ENCODE assay signal across 18 mouse cellular contexts in genomic region chr4:130349666-130350065, GRCm38 (mm10). TPM values are rescaled to one million over a fixed set of nuclear protein-coding genes. Genes with fewer than 3 reads are reported as not detected.
DNase-seq lines count a peak whose midpoint lies in the region; ATAC-seq and TF ChIP-seq lines count a peak whose summit lies in the region.
"Had no signal": no experiment of that assay in that cellular context is flagged by ENCODE, and none has a peak within 500 bp of the region (broad histone marks: within the 10 kb centered on the region; RNA-seq: fewer than 3 reads in every experiment).

No protein-coding gene starts in this region.

- peak; percentile 9 for DNase-seq in hindbrain, postnatal 0 days (ENCODE audit: low spot score)
- DNase-seq in hindbrain, embryonic 14.5 days (ENCODE audit: low spot score): no peak
- DNase-seq in lung, postnatal 0 days (ENCODE audit: low spot score): no peak
- no peak for DNase-seq in lung, postnatal 25 days (ENCODE audit: low spot score)
- no peak for DNase-seq in liver, embryonic 14.5 days (ENCODE audit: low read depth in 3 of 3, low spot score in 3 of 3)
- no peak for DNase-seq in right cerebral cortex, postnatal 10 days (ENCODE audit: low spot score in 2 of 2)
- no peak for DNase-seq in cerebellum, adult 11-12 months
- DNase-seq: adrenal gland, postnatal 36 days; heart, postnatal 36 days; layer of hippocampus, postnatal 36 days; lung, postnatal 10 days had no signal

- H3K27me3 ChIP-seq in hindbrain, postnatal 0 days (ENCODE audit: insufficient read depth, low read length): no peaks in the 10 kb centered on the region
- H3K27me3 ChIP-seq in hindbrain, embryonic 14.5 days (ENCODE audit: control insufficient read depth, insufficient read depth, low read length): no peaks in the 10 kb centered on the region
- H3K27me3 ChIP-seq in lung, postnatal 0 days (replicated peaks; ENCODE audit: insufficient read depth, low read length): no peaks in the 10 kb centered on the region
- no peaks in the 10 kb centered on the region for H3K27me3 ChIP-seq in ES-Bruce4 (ENCODE audit: control insufficient read depth, insufficient read depth, low read length, poor library complexity, severe bottlenecking)
- H3K27me3 ChIP-seq in liver, embryonic 14.5 days (ENCODE audit: control insufficient read depth, insufficient read depth, low read length): no peaks in the 10 kb centered on the region
- H3K27me3 ChIP-seq: midbrain, embryonic 12.5 days had no signal

- H3K4me1 ChIP-seq in hindbrain, postnatal 0 days (ENCODE audit: insufficient read depth, low read length): no peaks in the 10 kb centered on the region
- H3K4me1 ChIP-seq in hindbrain, embryonic 14.5 days (replicated peaks; ENCODE audit: control insufficient read depth, insufficient read depth, low read length): no peaks in the 10 kb centered on the region
- no peaks in the 10 kb centered on the region for H3K4me1 ChIP-seq in lung, postnatal 0 days (ENCODE audit: insufficient read depth, low read depth, low read length)
- H3K4me1 ChIP-seq in ES-Bruce4 (ENCODE audit: control insufficient read depth, insufficient read depth, low read length): no peaks in the 10 kb centered on the region
- peaks cover 4 to 6% of the 10 kb centered on the region in 2 experiments; a peak in 3 of 4 replicates for H3K4me1 ChIP-seq in liver, embryonic 14.5 days (replicated peaks; ENCODE audit: control insufficient read depth in 2 of 2, insufficient read depth in 2 of 2, low read length in 1 of 2)
- H3K4me1 ChIP-seq: midbrain, embryonic 12.5 days had no signal

- no peak for ATAC-seq in hindbrain, postnatal 0 days
- ATAC-seq in hindbrain, embryonic 14.5 days (ENCODE audit: low FRiP score): no peak
- ATAC-seq in lung, postnatal 0 days: no peak
- ATAC-seq in liver, embryonic 14.5 days (ENCODE audit: insufficient read depth): no peak
- ATAC-seq: activated CD4-positive, CD25-positive, alpha-beta regulatory T cell, adult 4 months; forebrain, embryonic 14.5 days had no signal

- no peak overlapping the region for H3K27ac ChIP-seq in hindbrain, postnatal 0 days
- no peak overlapping the region for H3K27ac ChIP-seq in hindbrain, embryonic 14.5 days
- H3K27ac ChIP-seq in lung, postnatal 0 days (ENCODE audit: low read length): no peak overlapping the region
- no peak overlapping the region for H3K27ac ChIP-seq in ES-Bruce4 (ENCODE audit: insufficient read depth, low read length)
- no peak overlapping the region for H3K27ac ChIP-seq in liver, embryonic 14.5 days
- H3K27ac ChIP-seq: midbrain, embryonic 12.5 days had no signal

- no peak for TF ChIP-seq EP300 in lung, postnatal 0 days (IDR thresholded peaks at IDR 0.05)
- no peak for TF ChIP-seq EP300 in ES-Bruce4 (IDR thresholded peaks at IDR 0.05; ENCODE audit: insufficient read depth, low read depth, low read length)
- TF ChIP-seq EP300 in liver, embryonic 14.5 days (IDR thresholded peaks at IDR 0.05; ENCODE audit: low read depth): no peak

- peaks cover 48% of the 10 kb centered on the region for H3K36me3 ChIP-seq in hindbrain, postnatal 0 days (ENCODE audit: insufficient read depth, low read length)
- H3K36me3 ChIP-seq in hindbrain, embryonic 14.5 days (replicated peaks; ENCODE audit: control insufficient read depth, insufficient read depth): peaks cover 85% of the 10 kb centered on the region
- peaks cover 21% of the 10 kb centered on the region for H3K36me3 ChIP-seq in lung, postnatal 0 days (ENCODE audit: insufficient read depth, low read length)
- peaks cover 2% of the 10 kb centered on the region for H3K36me3 ChIP-seq in ES-Bruce4 (ENCODE audit: control insufficient read depth, insufficient read depth, low read length, poor library complexity, severe bottlenecking)
- peaks cover 32% of the 10 kb centered on the region for H3K36me3 ChIP-seq in liver, embryonic 14.5 days (replicated peaks; ENCODE audit: control insufficient read depth, insufficient read depth, low read depth)

- TF ChIP-seq CTCF in hindbrain, postnatal 0 days (IDR thresholded peaks at IDR 0.05; ENCODE audit: low read depth): peak; percentile 43
- TF ChIP-seq CTCF in lung, postnatal 0 days (IDR thresholded peaks at IDR 0.05): peak; percentile 45
- TF ChIP-seq CTCF in ES-Bruce4 (IDR thresholded peaks at IDR 0.05; ENCODE audit: low read depth, low read length): peak; percentile 70
- peak; percentile 64 for TF ChIP-seq CTCF in liver, embryonic 14.5 days (IDR thresholded peaks at IDR 0.05; ENCODE audit: low read depth)

- 97% methylated on average over 6 of the region's 6 CpGs for WGBS in hindbrain, postnatal 0 days
- WGBS in hindbrain, embryonic 14.5 days: over 99% methylated on average over 6 of the region's 6 CpGs
- 94% methylated on average over 6 of the region's 6 CpGs for WGBS in lung, postnatal 0 days
- WGBS in liver, embryonic 14.5 days (ENCODE audit: insufficient replicate concordance): 76% methylated on average over 6 of the region's 6 CpGs

- no peak overlapping the region for H3K9ac ChIP-seq in hindbrain, postnatal 0 days (replicated peaks; ENCODE audit: low read length)
- H3K9ac ChIP-seq in hindbrain, embryonic 14.5 days: no peak overlapping the region
- H3K9ac ChIP-seq in lung, postnatal 0 days (replicated peaks; ENCODE audit: low read depth): no peak overlapping the region
- no peak overlapping the region for H3K9ac ChIP-seq in ES-Bruce4 (ENCODE audit: low read depth, poor library complexity, severe bottlenecking)
- no peak overlapping the region for H3K9ac ChIP-seq in liver, embryonic 14.5 days (replicated peaks)
- H3K9ac ChIP-seq: midbrain, embryonic 12.5 days had no signal

- H3K4me2 ChIP-seq in hindbrain, postnatal 0 days (ENCODE audit: low read depth, low read length): no peak overlapping the region
- no peak overlapping the region for H3K4me2 ChIP-seq in hindbrain, embryonic 14.5 days (replicated peaks)
- H3K4me2 ChIP-seq in lung, postnatal 0 days (replicated peaks; ENCODE audit: low read depth, low read length): no peak overlapping the region
- H3K4me2 ChIP-seq in liver, embryonic 14.5 days (ENCODE audit: low read depth): no peak overlapping the region
- H3K4me2 ChIP-seq: midbrain, embryonic 12.5 days had no signal

- no peak overlapping the region for H3K4me3 ChIP-seq in hindbrain, postnatal 0 days (ENCODE audit: low read length)
- no peak overlapping the region for H3K4me3 ChIP-seq in hindbrain, embryonic 14.5 days (replicated peaks; ENCODE audit: low read length)
- H3K4me3 ChIP-seq in lung, postnatal 0 days (ENCODE audit: low read depth, low read length): no peak overlapping the region
- no peak overlapping the region for H3K4me3 ChIP-seq in ES-Bruce4 (ENCODE audit: low read depth, low read length)
- H3K4me3 ChIP-seq in liver, embryonic 14.5 days (ENCODE audit: insufficient read depth in 1 of 2, low read depth in 2 of 2, low read length in 2 of 2): no peak overlapping the region
- H3K4me3 ChIP-seq: midbrain, embryonic 12.5 days had no signal

- no peaks in the 10 kb centered on the region for H3K9me3 ChIP-seq in hindbrain, postnatal 0 days (ENCODE audit: low read length)
- H3K9me3 ChIP-seq in hindbrain, embryonic 14.5 days (ENCODE audit: control insufficient read depth, low read length): no peaks in the 10 kb centered on the region
- H3K9me3 ChIP-seq in lung, postnatal 0 days (ENCODE audit: low read length): no peaks in the 10 kb centered on the region
- H3K9me3 ChIP-seq in ES-Bruce4 (replicated peaks; ENCODE audit: control insufficient read depth, insufficient read depth, low read length, poor library complexity, severe bottlenecking): no peaks in the 10 kb centered on the region
- no peaks in the 10 kb centered on the region for H3K9me3 ChIP-seq in liver, embryonic 14.5 days (ENCODE audit: control insufficient read depth, low read length)
- H3K9me3 ChIP-seq: midbrain, embryonic 12.5 days had no signal

- no peak for TF ChIP-seq POLR2A in ES-Bruce4 (IDR thresholded peaks at IDR 0.05; ENCODE audit: insufficient read depth, low read length)

RNA-seq across cellular contexts. Expression of gene Zcchc17, which starts 10.1 kb away (rescaled TPM):
- 23.9 and 31.4 TPM in 2 replicates for total RNA-seq in hindbrain, postnatal 0 days (2014; rRNA removed)
- 93.2 and 101 TPM in 2 replicates for polyA plus RNA-seq in hindbrain, postnatal 0 days (2015; fragmentation: Nextera tagmentation; extraction: Ambion mirVana)
- 88.1 and 89.8 TPM in 2 replicates for polyA plus RNA-seq in hindbrain, embryonic 14.5 days (2014; fragmentation: Nextera tagmentation; extraction: Ambion mirVana)
- polyA plus RNA-seq in lung, postnatal 0 days (2015; fragmentation: Nextera tagmentation; extraction: Ambion mirVana): 48.2 and 54.1 TPM in 2 replicates
- polyA plus RNA-seq in ES-Bruce4 (2011; ENCODE audit: insufficient read depth, insufficient read length, low read depth, missing spikeins): 21.3 and 25.1 TPM in 2 replicates
- 10.8 and 17.1 TPM in 2 replicates for polyA plus RNA-seq in liver, embryonic 14.5 days (2012; rRNA removed)
- 44.9 and 49.7 TPM in 2 replicates for polyA plus RNA-seq in liver, embryonic 14.5 days (2014; fragmentation: Nextera tagmentation; extraction: Ambion mirVana)

RNA-seq across cellular contexts. Expression of gene Snrnp40, which starts 10.3 kb away (rescaled TPM):
- total RNA-seq in hindbrain, postnatal 0 days (2014; rRNA removed): 57.9 and 74.2 TPM in 2 replicates
- 84.5 and 88.9 TPM in 2 replicates for polyA plus RNA-seq in hindbrain, postnatal 0 days (2015; fragmentation: Nextera tagmentation; extraction: Ambion mirVana)
- 92.5 and 94.6 TPM in 2 replicates for polyA plus RNA-seq in hindbrain, embryonic 14.5 days (2014; fragmentation: Nextera tagmentation; extraction: Ambion mirVana)
- polyA plus RNA-seq in lung, postnatal 0 days (2015; fragmentation: Nextera tagmentation; extraction: Ambion mirVana): 52.9 and 54.7 TPM in 2 replicates
- polyA plus RNA-seq in ES-Bruce4 (2011; ENCODE audit: insufficient read depth, insufficient read length, low read depth, missing spikeins): 84.2 and 88.4 TPM in 2 replicates
- 39.8 and 50.3 TPM in 2 replicates for polyA plus RNA-seq in liver, embryonic 14.5 days (2012; rRNA removed)
- polyA plus RNA-seq in liver, embryonic 14.5 days (2014; fragmentation: Nextera tagmentation; extraction: Ambion mirVana): 74.6 and 77.2 TPM in 2 replicates

RNA-seq across cellular contexts. Expression of gene Gm10570, which starts 41.2 kb away (rescaled TPM):
- total RNA-seq in hindbrain, postnatal 0 days (2014; rRNA removed): 4.5 and 6.8 TPM in 2 replicates
- 1.3 and 1.7 TPM in 2 replicates for polyA plus RNA-seq in hindbrain, postnatal 0 days (2015; fragmentation: Nextera tagmentation; extraction: Ambion mirVana)
- 0.46 TPM in 1 of 2 replicates, not detected in the other for polyA plus RNA-seq in hindbrain, embryonic 14.5 days (2014; fragmentation: Nextera tagmentation; extraction: Ambion mirVana)
- 0.25 and 0.50 TPM in 2 replicates for polyA plus RNA-seq in lung, postnatal 0 days (2015; fragmentation: Nextera tagmentation; extraction: Ambion mirVana)
- not detected in 2 replicates for polyA plus RNA-seq in ES-Bruce4 (2011; ENCODE audit: insufficient read depth, insufficient read length, low read depth, missing spikeins)
- polyA plus RNA-seq in liver, embryonic 14.5 days (2012; rRNA removed): 0.08 TPM in 1 of 2 replicates, not detected in the other
- not detected in 2 replicates for polyA plus RNA-seq in liver, embryonic 14.5 days (2014; fragmentation: Nextera tagmentation; extraction: Ambion mirVana)
- total RNA-seq: adrenal gland, postnatal 36 days had no signal
- polyA plus RNA-seq: activated CD4-positive, CD25-positive, alpha-beta regulatory T cell, adult 4 months; intestine, embryonic 14.5 days; limb, embryonic 11.5 days; midbrain, embryonic 12.5 days; stomach, embryonic 16.5 days had no signal

RNA-seq across cellular contexts. Expression of gene Fabp3, which starts 41.3 kb away (rescaled TPM):
- total RNA-seq in hindbrain, postnatal 0 days (2014; rRNA removed): 122 and 131 TPM in 2 replicates
- polyA plus RNA-seq in hindbrain, postnatal 0 days (2015; fragmentation: Nextera tagmentation; extraction: Ambion mirVana): 392 and 410 TPM in 2 replicates
- 272 and 285 TPM in 2 replicates for polyA plus RNA-seq in hindbrain, embryonic 14.5 days (2014; fragmentation: Nextera tagmentation; extraction: Ambion mirVana)
- polyA plus RNA-seq in lung, postnatal 0 days (2015; fragmentation: Nextera tagmentation; extraction: Ambion mirVana): 88.3 and 112 TPM in 2 replicates
- polyA plus RNA-seq in ES-Bruce4 (2011; ENCODE audit: insufficient read depth, insufficient read length, low read depth, missing spikeins): 803 and 870 TPM in 2 replicates
- polyA plus RNA-seq in liver, embryonic 14.5 days (2012; rRNA removed): 0.15 and 0.61 TPM in 2 replicates
- 0.22 and 0.29 TPM in 2 replicates for polyA plus RNA-seq in liver, embryonic 14.5 days (2014; fragmentation: Nextera tagmentation; extraction: Ambion mirVana)
